Mouse (Mus musculus): Measurements from ENCODE around the gene Ptprc. TPM values are rescaled to one million over a fixed set of nuclear protein-coding genes. Genes with fewer than 3 reads are reported as not detected.

Ptprc gene
- polyA plus RNA-seq, 1 experiment = not detected

- no peaks in the 10 kb centered on the region for H3K36me3 ChIP-seq (ENCODE audit: control insufficient read depth, insufficient read depth)
- H3K27me3 ChIP-seq (ENCODE audit: control insufficient read depth, insufficient read depth, insufficient read length) = no peaks in the 10 kb centered on the region
- H3K4me3 ChIP-seq (ENCODE audit: insufficient read depth, poor library complexity, severe bottlenecking) = no peak overlapping the region
- H3K79me3 ChIP-seq (ENCODE audit: low read depth) = no peaks in the 10 kb centered on the region
- H3K79me2 ChIP-seq (ENCODE audit: control insufficient read depth, insufficient read depth) = no peaks in the 10 kb centered on the region
- H3ac ChIP-seq (ENCODE audit: control insufficient read depth, insufficient read length, low read depth) = no peak overlapping the region
- TF ChIP-seq FOSL1 (IDR thresholded peaks at IDR 0.05; ENCODE audit: insufficient read depth, low read length, poor library complexity, severe bottlenecking) (no peak), CEBPB (IDR thresholded peaks at IDR 0.05; ENCODE audit: low read depth) (no peak), USF1 (IDR thresholded peaks at IDR 0.05; ENCODE audit: low read depth) (no peak), MYOD1 (IDR thresholded peaks at IDR 0.05; ENCODE audit: control insufficient read depth, insufficient read length, low read depth) (no peak), MYOG (IDR thresholded peaks at IDR 0.05; ENCODE audit: control insufficient read depth, extremely low read depth, insufficient read length) (no peak), MAX (IDR thresholded peaks at IDR 0.05) (no peak), CTCF (IDR thresholded peaks at IDR 0.05; ENCODE audit: control insufficient read depth, insufficient read depth, insufficient read length) (no peak)
Observed at GRCm38 (mm10) chr1:138158236-138158635, 17.3 kb downstream of the Ptprc start.

DNA sequence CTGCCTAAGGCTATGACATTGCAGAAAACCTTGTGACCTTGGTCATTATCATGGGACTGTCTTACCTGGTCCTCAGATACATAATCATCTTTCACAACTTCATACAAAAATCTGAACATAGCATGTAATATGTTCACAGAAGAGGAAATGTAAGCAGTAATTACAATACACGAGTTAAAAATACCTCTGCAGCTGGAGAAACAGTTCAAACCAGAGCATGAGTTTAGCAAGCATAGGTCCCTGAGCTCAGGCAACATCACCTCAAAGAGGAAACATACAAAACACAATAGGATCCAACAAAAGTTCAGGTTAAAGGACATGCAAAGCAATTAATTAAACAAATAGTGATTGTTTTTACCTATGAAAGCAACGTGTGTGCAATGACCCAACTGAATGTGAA lies 17.8 kb downstream of the Ptprc start:
- TF ChIP-seq MYOD1 (IDR thresholded peaks at IDR 0.05; ENCODE audit: control insufficient read depth, insufficient read length, low read depth) (no peak), CTCF (IDR thresholded peaks at IDR 0.05; ENCODE audit: control insufficient read depth, insufficient read depth, insufficient read length) (no peak), FOSL1 (IDR thresholded peaks at IDR 0.05; ENCODE audit: insufficient read depth, low read length, poor library complexity, severe bottlenecking) (no peak), USF1 (IDR thresholded peaks at IDR 0.05; ENCODE audit: low read depth) (no peak), CEBPB (IDR thresholded peaks at IDR 0.05; ENCODE audit: low read depth) (no peak), MAX (IDR thresholded peaks at IDR 0.05) (no peak), MYOG (IDR thresholded peaks at IDR 0.05; ENCODE audit: control insufficient read depth, extremely low read depth, insufficient read length) (no peak)
- Histone ChIP-seq H3ac (ENCODE audit: control insufficient read depth, insufficient read length, low read depth) (no peak overlapping the region), H3K79me2 (ENCODE audit: control insufficient read depth, insufficient read depth) (no peaks in the 10 kb centered on the region)

GRCm38 (mm10) chr1:138157008-138157407 lies 18.5 kb downstream of the Ptprc start:
- Histone ChIP-seq H3K79me2 (ENCODE audit: control insufficient read depth, insufficient read depth) (no peaks in the 10 kb centered on the region), H3ac (ENCODE audit: control insufficient read depth, insufficient read length, low read depth) (no peak overlapping the region), H3K79me3 (ENCODE audit: low read depth) (no peaks in the 10 kb centered on the region), H3K27me3 (ENCODE audit: control insufficient read depth, insufficient read depth, insufficient read length) (no peaks in the 10 kb centered on the region), H3K36me3 (ENCODE audit: control insufficient read depth, insufficient read depth) (no peaks in the 10 kb centered on the region), H3K4me3 (ENCODE audit: insufficient read depth, poor library complexity, severe bottlenecking) (no peak overlapping the region)
- no peak for TF ChIP-seq CTCF (IDR thresholded peaks at IDR 0.05; ENCODE audit: control insufficient read depth, insufficient read depth, insufficient read length)
- no peak for TF ChIP-seq FOSL1 (IDR thresholded peaks at IDR 0.05; ENCODE audit: insufficient read depth, low read length, poor library complexity, severe bottlenecking)
- TF ChIP-seq CEBPB (IDR thresholded peaks at IDR 0.05; ENCODE audit: low read depth) = no peak
- TF ChIP-seq MYOD1 (IDR thresholded peaks at IDR 0.05; ENCODE audit: control insufficient read depth, insufficient read length, low read depth) = no peak
- TF ChIP-seq USF1 (IDR thresholded peaks at IDR 0.05; ENCODE audit: low read depth) = no peak
- no peak for TF ChIP-seq MAX (IDR thresholded peaks at IDR 0.05)
- no peak for TF ChIP-seq MYOG (IDR thresholded peaks at IDR 0.05; ENCODE audit: control insufficient read depth, extremely low read depth, insufficient read length)

More for the DNA sequence above, 17.8 kb downstream of the Ptprc start:
- Histone ChIP-seq H3K36me3 (ENCODE audit: control insufficient read depth, insufficient read depth) (no peaks in the 10 kb centered on the region), H3K4me3 (ENCODE audit: insufficient read depth, poor library complexity, severe bottlenecking) (no peak overlapping the region), H3K79me3 (ENCODE audit: low read depth) (no peaks in the 10 kb centered on the region), H3K27me3 (ENCODE audit: control insufficient read depth, insufficient read depth, insufficient read length) (no peaks in the 10 kb centered on the region)

DNA sequence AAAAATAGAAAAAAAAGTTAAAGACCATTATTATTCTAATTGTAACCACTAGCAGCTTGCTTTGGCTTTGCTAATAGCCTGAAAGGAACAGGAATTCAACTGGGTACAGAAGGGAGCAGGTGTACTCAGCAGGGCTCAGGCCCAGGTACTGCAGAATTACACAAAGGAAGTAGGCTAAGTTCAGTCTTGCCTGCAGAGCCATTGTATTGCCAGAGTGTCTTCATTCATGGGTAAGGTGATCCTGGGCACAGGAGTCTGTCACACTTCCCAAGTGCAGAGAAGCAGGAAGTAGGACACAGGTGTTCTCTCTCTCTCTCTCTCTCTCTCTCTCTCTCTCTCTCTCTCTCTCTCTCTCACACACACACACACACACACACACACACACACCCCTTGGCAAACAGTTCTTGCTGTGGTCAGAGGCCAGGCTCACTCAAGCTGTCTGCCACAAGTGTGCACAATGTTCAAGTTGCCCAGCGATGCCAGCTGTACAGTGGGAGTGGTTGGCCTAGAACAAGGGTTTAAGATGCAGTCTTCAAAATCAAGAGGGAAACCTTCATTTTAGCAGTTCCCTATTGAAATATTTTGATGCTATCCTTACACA lies 21.2 kb downstream of the Ptprc start:
- H3K27me3 ChIP-seq (ENCODE audit: control insufficient read depth, insufficient read depth, insufficient read length) = no peaks in the 10 kb centered on the region
- H3K4me3 ChIP-seq (ENCODE audit: insufficient read depth, poor library complexity, severe bottlenecking) = no peak overlapping the region
- no peak overlapping the region for H3ac ChIP-seq (ENCODE audit: control insufficient read depth, insufficient read length, low read depth)
- no peaks in the 10 kb centered on the region for H3K79me2 ChIP-seq (ENCODE audit: control insufficient read depth, insufficient read depth)
- TF ChIP-seq CTCF (IDR thresholded peaks at IDR 0.05; ENCODE audit: control insufficient read depth, insufficient read depth, insufficient read length) = no peak
- TF ChIP-seq CEBPB (IDR thresholded peaks at IDR 0.05; ENCODE audit: low read depth) = no peak
- no peak for TF ChIP-seq MYOG (IDR thresholded peaks at IDR 0.05; ENCODE audit: control insufficient read depth, extremely low read depth, insufficient read length)
- no peak for TF ChIP-seq MYOD1 (IDR thresholded peaks at IDR 0.05; ENCODE audit: control insufficient read depth, insufficient read length, low read depth)
- no peak for TF ChIP-seq MAX (IDR thresholded peaks at IDR 0.05)
- TF ChIP-seq FOSL1 (IDR thresholded peaks at IDR 0.05; ENCODE audit: insufficient read depth, low read length, poor library complexity, severe bottlenecking) = no peak
- no peak for TF ChIP-seq USF1 (IDR thresholded peaks at IDR 0.05; ENCODE audit: low read depth)
- no peaks in the 10 kb centered on the region for H3K79me3 ChIP-seq (ENCODE audit: low read depth)
- H3K36me3 ChIP-seq (ENCODE audit: control insufficient read depth, insufficient read depth) = no peaks in the 10 kb centered on the region

DNA sequence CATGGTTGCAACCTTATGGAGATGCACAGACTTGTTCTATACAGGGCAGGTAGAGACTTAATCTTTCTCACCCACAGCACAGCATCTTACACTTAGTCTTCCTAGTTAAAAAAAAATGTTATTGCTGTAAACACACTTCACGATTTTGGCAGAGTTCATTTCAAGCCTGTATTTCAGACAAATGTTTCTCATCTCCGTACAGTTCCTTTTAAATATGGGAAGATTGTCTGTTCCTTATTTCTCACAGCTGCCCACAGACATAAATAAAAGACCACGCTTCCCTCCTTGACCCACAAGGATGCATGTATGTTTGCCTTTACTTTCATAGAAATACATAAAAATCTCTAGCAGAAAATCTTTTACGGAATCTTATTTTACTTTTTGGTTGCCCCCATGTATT lies 22.4 kb downstream of the Ptprc start:
- H3K4me3 ChIP-seq (ENCODE audit: insufficient read depth, poor library complexity, severe bottlenecking) = no peak overlapping the region
- no peaks in the 10 kb centered on the region for H3K36me3 ChIP-seq (ENCODE audit: control insufficient read depth, insufficient read depth)
- no peaks in the 10 kb centered on the region for H3K79me3 ChIP-seq (ENCODE audit: low read depth)
- TF ChIP-seq USF1 (IDR thresholded peaks at IDR 0.05; ENCODE audit: low read depth) (no peak), MYOD1 (IDR thresholded peaks at IDR 0.05; ENCODE audit: control insufficient read depth, insufficient read length, low read depth) (no peak), MYOG (IDR thresholded peaks at IDR 0.05; ENCODE audit: control insufficient read depth, extremely low read depth, insufficient read length) (no peak), FOSL1 (IDR thresholded peaks at IDR 0.05; ENCODE audit: insufficient read depth, low read length, poor library complexity, severe bottlenecking) (no peak), MAX (IDR thresholded peaks at IDR 0.05) (no peak), CTCF (IDR thresholded peaks at IDR 0.05; ENCODE audit: control insufficient read depth, insufficient read depth, insufficient read length) (no peak), CEBPB (IDR thresholded peaks at IDR 0.05; ENCODE audit: low read depth) (no peak)
- no peak overlapping the region for H3ac ChIP-seq (ENCODE audit: control insufficient read depth, insufficient read length, low read depth)
- H3K79me2 ChIP-seq (ENCODE audit: control insufficient read depth, insufficient read depth) = no peaks in the 10 kb centered on the region
- H3K27me3 ChIP-seq (ENCODE audit: control insufficient read depth, insufficient read depth, insufficient read length) = no peaks in the 10 kb centered on the region
